Mouse (Mus musculus): ENCODE measurements around the gene Ube2n. TPM values are rescaled to one million over a fixed set of nuclear protein-coding genes. Genes with fewer than 3 reads are reported as not detected.

The Ube2n gene
- polyA plus RNA-seq, 1 experiment, result 157 TPM

DNA sequence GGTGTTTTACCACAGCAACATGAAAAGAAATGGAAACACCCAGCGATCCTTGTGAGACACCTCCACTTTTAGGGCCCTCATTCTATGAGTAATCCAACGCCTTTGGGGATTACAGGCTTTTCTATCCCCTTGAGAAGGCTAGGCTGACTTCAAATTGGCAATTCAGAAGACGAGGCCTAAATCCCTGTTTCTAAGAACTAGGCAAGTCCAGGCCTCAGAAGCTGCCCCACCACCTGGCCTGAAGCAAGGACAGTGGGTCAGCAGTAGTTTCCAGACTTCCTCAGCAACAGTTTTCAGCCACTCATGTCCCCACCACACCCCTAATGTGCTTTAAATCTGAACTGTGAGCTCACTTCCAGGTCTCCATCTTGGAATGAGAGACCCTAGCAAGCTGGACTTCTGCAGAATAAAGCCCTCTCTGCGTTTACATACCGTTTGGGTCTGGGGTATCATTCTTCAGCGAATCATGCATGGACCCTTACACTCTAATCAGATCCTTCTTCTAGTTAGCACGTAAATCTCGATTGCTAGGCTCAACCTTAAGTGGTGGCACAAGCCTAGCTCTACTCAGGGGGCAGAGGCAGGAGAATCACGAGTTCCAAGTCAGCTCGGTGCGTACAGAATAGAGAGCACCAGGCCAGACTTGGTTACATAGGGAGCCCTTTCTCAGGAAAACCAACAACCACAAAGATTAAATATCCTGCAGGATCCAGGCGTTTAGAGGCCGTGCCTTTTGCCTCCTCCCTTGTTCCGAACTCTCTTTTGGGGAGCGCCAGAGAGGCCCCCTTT, 983 bp upstream of the Ube2n start:
- Histone ChIP-seq H3K27me3 (ENCODE audit: control insufficient read depth, insufficient read depth, insufficient read length) (no peaks in the 10 kb centered on the region), H3K36me3 (ENCODE audit: control insufficient read depth, insufficient read depth) (peaks cover under 1% of the 10 kb centered on the region), H3K79me2 (ENCODE audit: control insufficient read depth, insufficient read depth) (peaks cover 35% of the 10 kb centered on the region), H3K4me3 (peak overlapping the region; percentile 65), H3ac (ENCODE audit: control insufficient read depth, insufficient read length) (peak overlapping the region; percentile 89), H3K4me2 (ENCODE audit: low read depth) (peak overlapping the region; percentile 92)
- TF ChIP-seq USF1 (IDR thresholded peaks at IDR 0.05; ENCODE audit: low read depth) (no peak), TCF3 (IDR thresholded peaks at IDR 0.05; ENCODE audit: insufficient read length, low read depth) (no peak), CEBPB (IDR thresholded peaks at IDR 0.05; ENCODE audit: insufficient read depth, poor library complexity, severe bottlenecking) (no peak), MYOG (IDR thresholded peaks at IDR 0.05; ENCODE audit: control insufficient read depth in 1 of 3, insufficient read depth in 1 of 3, insufficient read length in 2 of 3, low read depth in 2 of 3) (no peak), POLR2A (IDR thresholded peaks at IDR 0.05; ENCODE audit: insufficient read length, low read depth) (no peak), E2F4 (IDR thresholded peaks at IDR 0.05; ENCODE audit: insufficient read depth) (no peak), MAX (IDR thresholded peaks at IDR 0.05; ENCODE audit: low read depth) (no peak), SRF (IDR thresholded peaks at IDR 0.05; ENCODE audit: control insufficient read depth, insufficient read length, low read depth) (no peak), MYOD1 (IDR thresholded peaks at IDR 0.05; ENCODE audit: control insufficient read depth in 1 of 3, insufficient read length in 2 of 3, low read depth in 2 of 3) (no peak), POLR2AphosphoS2 (IDR thresholded peaks at IDR 0.05; ENCODE audit: insufficient read length, low read depth) (no peak), TCF12 (IDR thresholded peaks at IDR 0.05; ENCODE audit: insufficient read depth, poor library complexity, severe bottlenecking) (no peak), REST (IDR thresholded peaks at IDR 0.05; ENCODE audit: insufficient read depth, insufficient read length) (no peak)

- TF ChIP-seq REST (IDR thresholded peaks at IDR 0.05; ENCODE audit: insufficient read depth, insufficient read length) (no peak), POLR2A (IDR thresholded peaks at IDR 0.05; ENCODE audit: insufficient read length, low read depth) (no peak), MYOG (IDR thresholded peaks at IDR 0.05; ENCODE audit: control insufficient read depth in 1 of 3, insufficient read depth in 1 of 3, insufficient read length in 2 of 3, low read depth in 2 of 3) (no peak), POLR2AphosphoS2 (IDR thresholded peaks at IDR 0.05; ENCODE audit: insufficient read length, low read depth) (no peak), USF1 (IDR thresholded peaks at IDR 0.05; ENCODE audit: low read depth) (no peak), TCF12 (IDR thresholded peaks at IDR 0.05; ENCODE audit: insufficient read depth, poor library complexity, severe bottlenecking) (no peak), E2F4 (IDR thresholded peaks at IDR 0.05; ENCODE audit: insufficient read depth) (no peak), TCF3 (IDR thresholded peaks at IDR 0.05; ENCODE audit: insufficient read length, low read depth) (no peak)
- H3ac ChIP-seq (ENCODE audit: control insufficient read depth, insufficient read length), result peak overlapping the region; percentile 89
- H3K36me3 ChIP-seq (ENCODE audit: control insufficient read depth, insufficient read depth), result peaks cover 4% of the 10 kb centered on the region
- peak overlapping the region; percentile 84 for H3K4me2 ChIP-seq (ENCODE audit: low read depth)
- no peaks in the 10 kb centered on the region for H3K27me3 ChIP-seq (ENCODE audit: control insufficient read depth, insufficient read depth, insufficient read length)
- H3K4me3 ChIP-seq, result peak overlapping the region; percentile 65
- peaks cover 49% of the 10 kb centered on the region for H3K79me2 ChIP-seq (ENCODE audit: control insufficient read depth, insufficient read depth)
These were observed 467 bp downstream of the Ube2n start for GRCm38 (mm10) chr10:95515293-95515931.

- no peak for TF ChIP-seq TCF12 (IDR thresholded peaks at IDR 0.05; ENCODE audit: insufficient read depth, poor library complexity, severe bottlenecking)
- no peak for TF ChIP-seq REST (IDR thresholded peaks at IDR 0.05; ENCODE audit: insufficient read depth, insufficient read length)
- TF ChIP-seq E2F4 (IDR thresholded peaks at IDR 0.05; ENCODE audit: insufficient read depth), result no peak
- TF ChIP-seq POLR2A (IDR thresholded peaks at IDR 0.05; ENCODE audit: insufficient read length, low read depth), result no peak
- no peak for TF ChIP-seq MYOD1 (IDR thresholded peaks at IDR 0.05; ENCODE audit: control insufficient read depth in 1 of 3, insufficient read length in 2 of 3, low read depth in 2 of 3)
- TF ChIP-seq USF1 (IDR thresholded peaks at IDR 0.05; ENCODE audit: low read depth), result no peak
- TF ChIP-seq TCF3 (IDR thresholded peaks at IDR 0.05; ENCODE audit: insufficient read length, low read depth), result no peak
- TF ChIP-seq MAX (IDR thresholded peaks at IDR 0.05; ENCODE audit: low read depth), result no peak
- TF ChIP-seq MYOG (IDR thresholded peaks at IDR 0.05; ENCODE audit: control insufficient read depth in 1 of 3, insufficient read depth in 1 of 3, insufficient read length in 2 of 3, low read depth in 2 of 3), result no peak
- no peak for TF ChIP-seq SRF (IDR thresholded peaks at IDR 0.05; ENCODE audit: control insufficient read depth, insufficient read length, low read depth)
- TF ChIP-seq POLR2AphosphoS2 (IDR thresholded peaks at IDR 0.05; ENCODE audit: insufficient read length, low read depth), result no peak
- peaks cover 72% of the 10 kb centered on the region for H3K79me2 ChIP-seq (ENCODE audit: control insufficient read depth, insufficient read depth)
- no peak overlapping the region for H3K4me3 ChIP-seq
These were observed 2.7 kb downstream of the Ube2n start for GRCm38 (mm10) chr10:95517656-95518055.

DNA sequence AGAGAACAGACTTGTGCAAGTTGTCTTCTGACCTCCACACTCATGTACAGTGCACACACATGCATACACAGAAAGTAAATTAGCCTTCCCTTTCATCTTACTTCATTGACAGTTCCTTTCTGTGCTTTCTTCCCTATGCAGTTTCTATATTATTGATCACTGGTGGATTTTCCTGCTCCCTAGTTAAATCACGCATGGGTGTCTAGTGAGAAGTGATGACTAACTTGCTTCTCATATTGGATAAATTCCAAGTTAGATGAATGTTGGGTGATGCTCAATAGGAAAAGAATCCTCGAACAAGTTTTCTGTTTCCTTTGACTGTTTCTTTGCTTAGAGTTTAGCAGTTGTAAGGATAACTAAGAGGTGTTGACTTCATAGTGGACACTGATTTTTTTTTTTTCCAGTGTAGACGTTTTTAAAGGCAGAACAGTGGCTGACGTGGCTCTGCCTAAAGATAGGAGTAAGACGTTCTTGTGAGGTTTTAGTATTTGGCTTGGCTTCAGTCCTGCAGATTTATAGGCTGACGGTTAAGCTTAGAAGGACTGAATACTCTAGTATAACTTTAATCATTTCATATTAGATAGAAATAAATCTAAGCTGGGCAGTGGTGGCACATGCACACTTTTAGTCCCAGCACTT, 10.2 kb downstream of the Ube2n start:
- Histone ChIP-seq H3K4me2 (ENCODE audit: low read depth) (peak overlapping the region; percentile 56), H3K79me2 (ENCODE audit: control insufficient read depth, insufficient read depth) (peaks cover 100% of the 10 kb centered on the region), H3K36me3 (ENCODE audit: control insufficient read depth, insufficient read depth) (no peaks in the 10 kb centered on the region), H3K4me3 (no peak overlapping the region), H3K27me3 (ENCODE audit: control insufficient read depth, insufficient read depth, insufficient read length) (no peaks in the 10 kb centered on the region), H3ac (ENCODE audit: control insufficient read depth, insufficient read length) (no peak overlapping the region)
- TF ChIP-seq TCF12 (IDR thresholded peaks at IDR 0.05; ENCODE audit: insufficient read depth, poor library complexity, severe bottlenecking), result no peak
- no peak for TF ChIP-seq SRF (IDR thresholded peaks at IDR 0.05; ENCODE audit: control insufficient read depth, insufficient read length, low read depth)
- TF ChIP-seq MAX (IDR thresholded peaks at IDR 0.05; ENCODE audit: low read depth), result no peak
- no peak for TF ChIP-seq CEBPB (IDR thresholded peaks at IDR 0.05; ENCODE audit: insufficient read depth, poor library complexity, severe bottlenecking)
- TF ChIP-seq USF1 (IDR thresholded peaks at IDR 0.05; ENCODE audit: low read depth), result no peak
- TF ChIP-seq POLR2AphosphoS2 (IDR thresholded peaks at IDR 0.05; ENCODE audit: insufficient read length, low read depth), result no peak
- TF ChIP-seq MYOG (IDR thresholded peaks at IDR 0.05; ENCODE audit: control insufficient read depth in 1 of 3, insufficient read depth in 1 of 3, insufficient read length in 2 of 3, low read depth in 2 of 3), result no peak
- TF ChIP-seq REST (IDR thresholded peaks at IDR 0.05; ENCODE audit: insufficient read depth, insufficient read length), result no peak
- TF ChIP-seq E2F4 (IDR thresholded peaks at IDR 0.05; ENCODE audit: insufficient read depth), result no peak
- no peak for TF ChIP-seq MYOD1 (IDR thresholded peaks at IDR 0.05; ENCODE audit: control insufficient read depth in 1 of 3, insufficient read length in 2 of 3, low read depth in 2 of 3)
- TF ChIP-seq POLR2A (IDR thresholded peaks at IDR 0.05; ENCODE audit: insufficient read length, low read depth), result no peak
- TF ChIP-seq TCF3 (IDR thresholded peaks at IDR 0.05; ENCODE audit: insufficient read length, low read depth), result no peak

More at GRCm38 (mm10) chr10:95517656-95518055, 2.7 kb downstream of the Ube2n start:
- Histone ChIP-seq H3K36me3 (ENCODE audit: control insufficient read depth, insufficient read depth) (peaks cover 4% of the 10 kb centered on the region), H3ac (ENCODE audit: control insufficient read depth, insufficient read length) (no peak overlapping the region), H3K27me3 (ENCODE audit: control insufficient read depth, insufficient read depth, insufficient read length) (no peaks in the 10 kb centered on the region), H3K4me2 (ENCODE audit: low read depth) (peak overlapping the region; percentile 13)

Measured in myocyte (in vitro differentiated cells).